Mouse (Mus musculus) hindbrain, embryonic 12.5 days (tissue): ENCODE data around the gene Gm5678. TPM values are rescaled to one million over a fixed set of nuclear protein-coding genes. Genes with fewer than 3 reads are reported as not detected.

Experiments
- ATAC-seq: fragments of 200-750 bp; cut with Nextera tagmentation; 2 replicates; pipeline ENCODE4 v1.8.0; 2017; ENCODE audit warnings: moderate TSS enrichment; ENCODE audit not compliant: low FRiP score
- H3K27ac ChIP-seq: fragments of 300-500 bp; sonication (generic); 2 replicates; pipeline ENCODE4 v1.5.1; 2016; ENCODE audit warnings: mild to moderate bottlenecking
- H3K27me3 ChIP-seq: fragments of 300-500 bp; sonication (generic); 2 replicates; pipeline ENCODE4 v1.6.1; 2016; ENCODE audit warnings: mild to moderate bottlenecking
- H3K36me3 ChIP-seq: fragments of 300-500 bp; sonication (generic); 2 replicates; pipeline ENCODE4 v1.6.1; 2016; ENCODE audit warnings: mild to moderate bottlenecking
- H3K4me1 ChIP-seq: fragments of 300-500 bp; sonication (generic); 2 replicates; pipeline ENCODE4 v1.6.1; 2016
- H3K4me2 ChIP-seq: fragments of 300-500 bp; sonication (generic); replicated peaks from 2 replicates; pipeline ENCODE4 v1.6.1; 2016; ENCODE audit warnings: mild to moderate bottlenecking
- H3K4me3 ChIP-seq: fragments of 300-500 bp; sonication (generic); 2 replicates; pipeline ENCODE4 v1.5.1; 2016; ENCODE audit warnings: mild to moderate bottlenecking
- H3K9ac ChIP-seq: fragments of 300-500 bp; sonication (generic); 2 replicates; pipeline ENCODE4 v1.6.1; 2016; ENCODE audit warnings: mild to moderate bottlenecking, moderate library complexity
- H3K9me3 ChIP-seq: fragments of 300-500 bp; sonication (generic); replicated peaks from 2 replicates; pipeline ENCODE4 v1.6.1; 2016; ENCODE audit warnings: mild to moderate bottlenecking
- WGBS: fragments of 180-500 bp; shearing (Covaris S2); methylation state at CpG from one replicate; pipeline ENCODE4 v1.1.7; 2016; 5-methylcytosine and 5-hydroxymethylcytosine counted together
- polyA plus RNA-seq: library from polyadenylated mRNA; unstranded; fragments of >200 nt; fragmentation: Nextera tagmentation; extraction: Ambion mirVana; gene quantifications from 2 replicates; pipeline ENCODE4 v1.2.1, GENCODE M21; 2016

The Gm5678 gene
- polyA plus RNA-seq, 1 experiment from 2014 or later = not detected

DNA sequence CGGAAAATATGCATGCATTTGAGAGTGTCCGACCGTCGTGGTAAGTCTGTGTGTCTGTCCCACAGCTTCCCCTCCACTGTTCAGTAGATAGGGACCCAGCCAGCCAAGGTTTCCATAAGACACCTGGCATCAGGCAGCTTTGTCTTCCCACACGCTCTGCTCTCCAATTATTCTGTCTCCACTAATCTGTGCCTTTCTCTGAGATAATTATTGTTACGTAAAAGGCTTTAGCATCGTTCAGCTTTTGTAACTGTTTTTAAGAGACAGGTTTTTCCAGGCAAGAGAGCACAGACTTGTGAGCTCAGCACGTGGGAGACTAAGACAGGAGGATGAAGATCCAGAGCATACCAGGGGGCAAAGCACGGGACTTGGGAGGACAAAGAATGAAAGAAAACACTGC, 51.3 kb downstream of the Gm5678 start:
- no peak overlapping the region for H3K9ac ChIP-seq
- no peak overlapping the region for H3K27ac ChIP-seq
- H3K4me1 ChIP-seq = peaks cover 15% of the 10 kb centered on the region
- H3K4me3 ChIP-seq = no peak overlapping the region
- 61% methylated on average over 9 of the region's 9 CpGs for WGBS
- H3K36me3 ChIP-seq = no peaks in the 10 kb centered on the region
- H3K27me3 ChIP-seq = peaks cover 39% of the 10 kb centered on the region
- peaks cover 3% of the 10 kb centered on the region; the same call in 1 of the 2 replicates for H3K9me3 ChIP-seq
- ATAC-seq = no peak
- H3K4me2 ChIP-seq = no peak overlapping the region

Other genes starting within 250 kb of the Gm5678 start
- 14.3 and 16.5 TPM in 2 replicates for gene Setd4, start 24.0 kb upstream of the Gm5678 start, polyA plus RNA-seq
- gene Cbr1, start 22.2 kb upstream of the Gm5678 start, polyA plus RNA-seq = 122 and 125 TPM in 2 replicates
- gene Cbr3, start 55.1 kb downstream of the Gm5678 start, polyA plus RNA-seq = 0.30 and 0.53 TPM in 2 replicates
- gene Dop1b, start 83.8 kb downstream of the Gm5678 start, polyA plus RNA-seq = 22.4 and 25.2 TPM in 2 replicates
- 33.4 and 43.7 TPM in 2 replicates for gene Morc3, start 204.0 kb downstream of the Gm5678 start, polyA plus RNA-seq